Mouse (Mus musculus): ENCODE data around the gene Fcgr1.

DNA sequence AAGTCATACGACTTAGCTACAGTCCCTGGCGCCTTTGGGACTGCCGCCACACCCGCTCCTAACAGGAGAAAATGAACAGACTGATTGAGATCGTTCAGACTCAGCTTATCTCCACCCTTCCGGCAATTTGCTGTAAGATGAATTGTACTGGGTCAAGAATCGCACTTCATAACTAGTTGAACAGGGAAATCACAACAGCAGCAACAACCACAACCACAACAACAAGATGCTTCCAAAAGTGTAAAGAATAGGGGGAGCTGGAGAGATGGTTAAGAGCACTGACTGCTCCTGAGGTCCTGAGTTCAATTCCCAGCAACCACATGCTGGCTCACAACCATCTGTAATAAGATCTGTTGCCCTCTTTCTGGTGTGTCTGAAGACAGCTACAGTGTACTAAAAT is 37.7 kb upstream of the Fcgr1 start:
- no peak for TF ChIP-seq GATA1 (IDR thresholded peaks at IDR 0.05; ENCODE audit: borderline replicate concordance, low read length)
- TF ChIP-seq FLI1 (IDR thresholded peaks at IDR 0.05; ENCODE audit: low read length) = no peak
